Mouse (Mus musculus) brain, embryonic 14.5 days (tissue): ENCODE measurements around the gene Slc12a4. TPM values are rescaled to one million over a fixed set of nuclear protein-coding genes. Genes with fewer than 3 reads are reported as not detected.

Experiments
- DNase-seq: peaks from one replicate; pipeline ENCODE4 v3.0.0-alpha.2; 2011; ENCODE audit warnings: low read depth
- CTCF ChIP-seq: fragments of 200-500 bp; IDR thresholded peaks from 2 replicates; pipeline ENCODE4 v1.5.1; 2012; ENCODE audit warnings: inconsistent platforms, mild to moderate bottlenecking, moderate library complexity, borderline replicate concordance; ENCODE audit not compliant: insufficient read depth, insufficient read length; ENCODE audit errors: extremely low read depth
- POLR2A ChIP-seq: fragments of 200-500 bp; IDR thresholded peaks from 2 replicates; pipeline ENCODE4 v1.6.1; 2012; ENCODE audit warnings: mild to moderate bottlenecking, inconsistent platforms, borderline replicate concordance; ENCODE audit not compliant: poor library complexity, insufficient read depth, insufficient read length, severe bottlenecking; ENCODE audit errors: extremely low read depth
- polyA plus RNA-seq: library from polyadenylated mRNA; depleted of rRNA; stranded (reverse); fragments of >200 nt; gene quantifications from 2 replicates; pipeline ENCODE4 v1.2.3, GENCODE M21; 2012

Slc12a4 gene
- polyA plus RNA-seq, 1 experiment, result 17.0 TPM

DNA sequence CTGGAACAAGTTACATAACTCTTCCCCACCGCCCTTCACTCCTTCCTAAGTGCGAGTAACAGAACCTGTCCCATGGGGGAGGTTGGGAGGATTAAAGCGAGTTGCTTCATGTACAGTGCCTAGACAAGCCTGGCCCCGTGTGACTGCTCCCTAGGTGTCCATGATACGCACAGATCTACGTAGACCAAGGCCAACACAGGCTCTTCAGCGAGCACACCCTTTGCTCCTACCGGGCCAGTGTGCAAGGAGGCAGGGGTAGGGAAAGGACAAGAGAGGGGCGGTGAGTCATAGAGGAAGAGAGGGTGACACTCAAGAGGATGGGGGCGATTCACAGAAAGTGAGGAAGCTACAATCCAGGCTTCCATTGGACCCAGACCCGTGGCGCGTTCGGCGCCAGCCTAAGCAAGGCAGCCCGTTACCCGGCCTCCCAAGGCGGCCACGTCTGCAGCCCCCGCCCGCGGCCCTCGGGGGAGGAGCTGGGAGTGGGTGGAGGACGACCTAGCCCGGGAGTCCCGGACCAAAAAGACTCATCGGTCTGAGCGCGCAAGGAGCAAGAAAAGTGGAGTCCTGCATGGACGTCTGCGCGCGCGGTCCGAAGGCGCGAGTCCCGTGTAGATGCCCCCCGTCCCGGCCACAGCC, 512 bp downstream of the Slc12a4 start:
- TF ChIP-seq CTCF (no peak), POLR2A (no peak)
- DNase-seq, result peak; percentile 32

- DNase-seq, result no peak
- TF ChIP-seq POLR2A (no peak), CTCF (no peak)
Observed at GRCm38 (mm10) chr8:105964506-105965265, 1.2 kb downstream of the Slc12a4 start.

GRCm38 (mm10) chr8:105961536-105961935, 4.4 kb downstream of the Slc12a4 start:
- TF ChIP-seq POLR2A (no peak), CTCF (no peak)
- no peak for DNase-seq

DNA sequence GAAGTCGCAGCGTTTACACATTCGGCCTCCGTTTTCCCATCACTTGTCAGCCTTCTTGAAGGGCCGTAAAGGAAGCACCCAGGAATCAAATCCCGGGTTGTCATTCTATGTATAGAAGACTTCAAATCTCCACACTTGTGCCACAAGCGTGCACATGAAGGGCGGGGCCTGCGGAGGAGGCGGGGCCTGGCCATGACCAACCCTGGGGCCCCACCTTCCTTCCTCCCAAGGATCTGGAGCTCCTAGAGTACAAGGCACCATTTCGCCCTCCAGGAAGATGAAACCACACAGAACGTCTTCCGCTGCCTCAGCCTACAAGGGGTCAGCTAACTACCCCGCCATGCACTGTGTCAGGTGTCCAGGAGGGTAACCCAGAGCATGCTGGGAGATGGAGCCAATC, 4.8 kb downstream of the Slc12a4 start:
- no peak for TF ChIP-seq POLR2A
- no peak for TF ChIP-seq CTCF
- DNase-seq, result no peak

GRCm38 (mm10) chr8:105959350-105959749, 6.5 kb downstream of the Slc12a4 start:
- no peak for TF ChIP-seq CTCF
- TF ChIP-seq POLR2A, result no peak
- peak; percentile 3 for DNase-seq

DNA sequence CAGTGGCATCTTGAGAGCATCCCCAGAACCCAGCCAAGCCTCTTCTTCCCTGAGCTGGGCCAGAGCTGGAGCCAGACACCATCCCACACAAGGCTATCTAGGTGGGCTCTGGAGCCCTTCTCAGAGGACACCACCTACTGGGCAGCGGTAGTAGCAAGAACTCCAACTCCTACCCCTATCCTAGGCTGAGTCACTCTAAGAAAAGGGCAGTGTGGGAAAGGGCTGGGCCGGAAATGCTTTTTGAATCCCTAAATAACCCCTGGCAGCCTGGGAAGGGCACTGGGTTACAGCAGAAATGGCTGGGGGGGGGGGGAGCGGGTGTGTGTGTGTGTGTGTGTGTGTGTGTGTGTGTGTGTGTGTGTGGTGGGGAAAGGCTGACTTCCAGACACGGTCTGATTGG, 8.1 kb downstream of the Slc12a4 start:
- DNase-seq, result no peak
- TF ChIP-seq POLR2A (no peak), CTCF (no peak)

- TF ChIP-seq POLR2A (no peak), CTCF (no peak)
Observed at GRCm38 (mm10) chr8:105956556-105956955, 9.3 kb downstream of the Slc12a4 start.

DNA sequence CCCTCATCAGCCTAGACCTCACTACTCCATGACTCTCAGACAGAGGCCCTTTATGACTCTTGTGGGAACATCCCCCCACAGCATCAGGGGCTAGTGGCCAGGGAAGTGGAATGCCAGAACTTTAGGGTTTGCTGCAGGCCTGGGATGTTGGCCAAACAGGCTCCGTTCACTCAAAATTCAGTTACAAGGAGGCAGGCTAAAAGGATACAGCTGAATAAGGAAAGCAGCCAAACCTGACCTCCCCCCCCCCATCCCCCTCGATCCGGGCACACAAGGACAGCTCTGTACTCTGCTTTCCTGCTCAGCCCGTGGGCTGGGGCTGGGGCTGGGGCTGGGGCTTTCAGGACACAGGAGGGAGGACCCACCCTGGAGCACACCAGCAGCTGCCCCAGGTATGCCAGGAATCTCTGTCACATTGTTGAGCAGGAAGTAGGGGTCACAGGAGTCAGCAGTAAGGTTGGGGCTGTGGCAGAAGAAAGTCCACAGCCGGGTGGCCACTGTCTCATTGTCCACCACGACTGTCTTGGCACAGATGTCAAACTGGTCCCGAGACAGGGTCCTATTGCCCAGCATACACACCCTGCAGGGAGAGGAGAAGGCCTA, 14.7 kb downstream of the Slc12a4 start:
- DNase-seq, result peak; percentile 87
- TF ChIP-seq POLR2A (no peak), CTCF (no peak)

More at GRCm38 (mm10) chr8:105956556-105956955, 9.3 kb downstream of the Slc12a4 start:
- no peak for DNase-seq

- peak; percentile 78 for DNase-seq
- TF ChIP-seq CTCF, result no peak
- TF ChIP-seq POLR2A, result no peak
Observed at GRCm38 (mm10) chr8:105949350-105949749, 16.5 kb downstream of the Slc12a4 start.

GRCm38 (mm10) chr8:105943321-105943739, 22.6 kb downstream of the Slc12a4 start, which contains the start of gene Lcat:
Gene Lcat, minus strand, starts transcription at chr8:105943382.
- TF ChIP-seq POLR2A (no peak), CTCF (no peak)
- DNase-seq, result peak; percentile 14

- no peak for TF ChIP-seq POLR2A
- no peak for TF ChIP-seq CTCF
- no peak for DNase-seq
Observed at GRCm38 (mm10) chr8:105942542-105942941, 23.4 kb downstream of the Slc12a4 start.
